Mouse (Mus musculus) heart, postnatal 0 days (tissue): ENCODE data around the gene Nceh1.

Source experiments
- CTCF ChIP-seq: IDR thresholded peaks from 2 replicates; pipeline ENCODE4 v1.5.1; 2016; ENCODE audit warnings: antibody characterized with exemption, control low read depth, low read depth
- EP300 ChIP-seq: IDR thresholded peaks from 2 replicates; pipeline ENCODE4 v1.6.1; 2016; ENCODE audit warnings: antibody characterized with exemption, low read depth

- no peak for TF ChIP-seq CTCF
- no peak for TF ChIP-seq EP300
Measured at GRCm38 (mm10) chr3:27205068-27205467, 22.3 kb downstream of the Nceh1 start.
